Mouse (Mus musculus) heart, embryonic 11.5 days (tissue): Measurements from ENCODE around the gene Slc17a9. TPM values are rescaled to one million over a fixed set of nuclear protein-coding genes. Genes with fewer than 3 reads are reported as not detected.

Experiments used
- ATAC-seq: fragments of 200-750 bp; cut with Nextera tagmentation; replicated peaks from 2 replicates; pipeline ENCODE4 v1.8.0; 2017; ENCODE audit warnings: moderate library complexity; ENCODE audit not compliant: insufficient number of reproducible peaks, low FRiP score, low TSS enrichment
- H3K27ac ChIP-seq: fragments of 300-500 bp; sonication (generic); 2 replicates; pipeline ENCODE4 v1.5.1; 2014; ENCODE audit warnings: mild to moderate bottlenecking, low read depth, low read length
- H3K27me3 ChIP-seq: fragments of 300-500 bp; sonication (generic); 2 replicates; pipeline ENCODE4 v1.6.1; 2014; ENCODE audit warnings: mild to moderate bottlenecking, low read length, mixed read lengths; ENCODE audit not compliant: control insufficient read depth, insufficient read depth
- H3K36me3 ChIP-seq: fragments of 300-500 bp; sonication (generic); 2 replicates; pipeline ENCODE4 v1.6.1; 2014; ENCODE audit warnings: mild to moderate bottlenecking, low read length, moderate library complexity, mixed read lengths; ENCODE audit not compliant: control insufficient read depth, insufficient read depth
- H3K4me1 ChIP-seq: fragments of 300-500 bp; sonication (generic); 2 replicates; pipeline ENCODE4 v1.6.1; 2014; ENCODE audit warnings: low read length; ENCODE audit not compliant: control insufficient read depth, insufficient read depth
- H3K4me2 ChIP-seq: fragments of 300-500 bp; sonication (generic); 2 replicates; pipeline ENCODE4 v1.6.1; 2014; ENCODE audit warnings: mild to moderate bottlenecking, moderate library complexity
- H3K4me3 ChIP-seq: fragments of 300-500 bp; sonication (generic); 2 replicates; pipeline ENCODE4 v1.5.1; 2014; ENCODE audit warnings: low read depth, low read length
- H3K9ac ChIP-seq: fragments of 300-500 bp; sonication (generic); 2 replicates; pipeline ENCODE4 v1.6.1; 2014; ENCODE audit warnings: mild to moderate bottlenecking, low read depth, low read length, moderate library complexity
- H3K9me3 ChIP-seq: fragments of 300-500 bp; sonication (generic); replicated peaks from 2 replicates; pipeline ENCODE4 v1.6.1; 2016; ENCODE audit warnings: low read length; ENCODE audit not compliant: control insufficient read depth
- WGBS: fragments of 180-500 bp; shearing (Covaris S2); extraction: QIAGEN DNeasy Blood & Tissue Kit; methylation state at CpG from one replicate; pipeline ENCODE4 v1.1.7; 2014; ENCODE audit not compliant: insufficient replicate concordance; 5-methylcytosine and 5-hydroxymethylcytosine counted together
- polyA plus RNA-seq: library from polyadenylated mRNA; unstranded; fragments of >200 nt; fragmentation: Nextera tagmentation; extraction: Ambion mirVana; gene quantifications from 2 replicates; pipeline ENCODE4 v1.2.1, GENCODE M21; 2014

The Slc17a9 gene
- 0.41 and 0.96 TPM in 2 replicates for polyA plus RNA-seq

- Histone ChIP-seq H3K4me1 (peaks cover 7% of the 10 kb centered on the region; the same call in 1 of the 2 replicates), H3K27me3 (no peaks in the 10 kb centered on the region; the same call in 1 of the 2 replicates), H3K36me3 (peaks cover 24% of the 10 kb centered on the region), H3K4me2 (peak within 1 kb of the TSS; percentile 61), H3K9ac (peak within 1 kb of the TSS; percentile 30; the same call in 1 of the 2 replicates), H3K4me3 (peak within 1 kb of the TSS; percentile 20), H3K27ac (no peak within 1 kb of the TSS), H3K9me3 (no peaks in the 10 kb centered on the region)
- 5% methylated on average over 18 of the region's 18 CpGs for WGBS
- ATAC-seq = 0 out of 2 replicates have a peak, but pooled peaks have one; percentile 33
Measured at GRCm38 (mm10) chr2:180724585-180725413, at the start of gene Slc17a9. Slc17a9 (plus strand) TSS chr2:180725263.

GRCm38 (mm10) chr2:180676706-180677105, 48.4 kb upstream of the Slc17a9 start:
- Histone ChIP-seq H3K4me2 (no peak overlapping the region), H3K9me3 (no peaks in the 10 kb centered on the region), H3K27me3 (no peaks in the 10 kb centered on the region), H3K9ac (no peak overlapping the region), H3K27ac (no peak overlapping the region), H3K4me3 (no peak overlapping the region), H3K4me1 (no peaks in the 10 kb centered on the region), H3K36me3 (peaks cover 13% of the 10 kb centered on the region)
- WGBS = 85% methylated on average over 2 of the region's 2 CpGs
- ATAC-seq = no peak

- Histone ChIP-seq H3K9ac (no peak overlapping the region), H3K4me3 (no peak overlapping the region), H3K4me1 (no peaks in the 10 kb centered on the region), H3K4me2 (no peak overlapping the region), H3K9me3 (no peaks in the 10 kb centered on the region), H3K36me3 (peaks cover 23% of the 10 kb centered on the region), H3K27me3 (no peaks in the 10 kb centered on the region), H3K27ac (no peak overlapping the region)
- ATAC-seq = 0 out of 2 replicates have a peak, but pooled peaks have one; percentile 28
- WGBS = 26% methylated on average over 4 of the region's 4 CpGs
Measured at GRCm38 (mm10) chr2:180678609-180679140, 46.4 kb upstream of the Slc17a9 start.

GRCm38 (mm10) chr2:180681225-180681624, 43.8 kb upstream of the Slc17a9 start:
- H3K4me3 ChIP-seq = no peak overlapping the region

GRCm38 (mm10) chr2:180683524-180683923, 41.5 kb upstream of the Slc17a9 start:
- Histone ChIP-seq H3K4me3 (no peak overlapping the region), H3K4me1 (no peaks in the 10 kb centered on the region), H3K27ac (no peak overlapping the region), H3K9ac (no peak overlapping the region), H3K36me3 (peaks cover 48% of the 10 kb centered on the region), H3K27me3 (no peaks in the 10 kb centered on the region), H3K9me3 (no peaks in the 10 kb centered on the region), H3K4me2 (no peak overlapping the region)
- no peak for ATAC-seq
- WGBS = 84% methylated on average over 2 of the region's 2 CpGs

More at GRCm38 (mm10) chr2:180681225-180681624, 43.8 kb upstream of the Slc17a9 start:
- H3K4me1 ChIP-seq = no peaks in the 10 kb centered on the region
- H3K9me3 ChIP-seq = no peaks in the 10 kb centered on the region
- no peaks in the 10 kb centered on the region for H3K27me3 ChIP-seq
- no peak overlapping the region for H3K9ac ChIP-seq
- peaks cover 32% of the 10 kb centered on the region for H3K36me3 ChIP-seq
- ATAC-seq = no peak
- H3K27ac ChIP-seq = no peak overlapping the region
- no peak overlapping the region for H3K4me2 ChIP-seq
- 73% methylated on average over 2 of the region's 2 CpGs for WGBS

- Histone ChIP-seq H3K27me3 (no peaks in the 10 kb centered on the region), H3K9ac (no peak overlapping the region), H3K27ac (no peak overlapping the region), H3K4me1 (no peaks in the 10 kb centered on the region), H3K36me3 (peaks cover 53% of the 10 kb centered on the region), H3K4me3 (no peak overlapping the region), H3K4me2 (no peak overlapping the region), H3K9me3 (no peaks in the 10 kb centered on the region)
- 67% methylated on average over 4 of the region's 4 CpGs for WGBS
- no peak for ATAC-seq
Measured at GRCm38 (mm10) chr2:180684031-180684430, 41.0 kb upstream of the Slc17a9 start.

GRCm38 (mm10) chr2:180689841-180690240, 35.2 kb upstream of the Slc17a9 start:
- no peak for ATAC-seq
- Histone ChIP-seq H3K4me1 (0 out of 2 replicates have a peak, but pooled peaks cover 3% of the 10 kb centered on the region), H3K4me3 (no peak overlapping the region), H3K9ac (no peak overlapping the region), H3K27me3 (no peaks in the 10 kb centered on the region), H3K4me2 (no peak overlapping the region), H3K9me3 (no peaks in the 10 kb centered on the region), H3K36me3 (peaks cover 44% of the 10 kb centered on the region), H3K27ac (no peak overlapping the region)
- 86% methylated on average over 5 of the region's 5 CpGs for WGBS

- no peak overlapping the region for H3K4me3 ChIP-seq
- no peak for ATAC-seq
- no peaks in the 10 kb centered on the region for H3K27me3 ChIP-seq
- H3K9me3 ChIP-seq = no peaks in the 10 kb centered on the region
- peaks cover 3% of the 10 kb centered on the region for H3K4me1 ChIP-seq
- H3K9ac ChIP-seq = no peak overlapping the region
- no peak overlapping the region for H3K27ac ChIP-seq
- H3K36me3 ChIP-seq = peaks cover 26% of the 10 kb centered on the region
- peak overlapping the region; percentile 35 for H3K4me2 ChIP-seq
- 0% methylated on average over 1 of the region's 1 CpGs for WGBS
Measured at GRCm38 (mm10) chr2:180692630-180693029, 32.4 kb upstream of the Slc17a9 start.
